Mouse (Mus musculus) MEL (cell line): ENCODE results near the gene Klk5.

Experiments
- CTCF ChIP-seq, 3 experiments: IDR thresholded peaks in 2 of 3; conservative IDR thresholded peaks in 1 of 3; 2 replicates each; pipeline ENCODE4 v1.5.1; 2011 to 2012; ENCODE audit warnings: low read length in 3 of 3, low read depth in 2 of 3, mild to moderate bottlenecking in 2 of 3, improper control_type of control experiment in 1 of 3, inconsistent platforms in 1 of 3, mixed read lengths in 1 of 3, moderate library complexity in 1 of 3; ENCODE audit not compliant: control insufficient read depth in 1 of 3, insufficient read depth in 1 of 3, poor library complexity in 1 of 3, severe bottlenecking in 1 of 3
- RAD21 ChIP-seq: IDR thresholded peaks from 2 replicates; pipeline ENCODE4 v1.6.1; 2011; ENCODE audit warnings: mild to moderate bottlenecking, low read depth, low read length, improper control_type of control experiment

GRCm38 (mm10) chr7:43816746-43817145 is 25.0 kb upstream of the Klk5 start:
- TF ChIP-seq CTCF (IDR thresholded peaks at IDR 0.05 in 2 of 3, conservative IDR thresholded peaks at IDR 0.05 in 1 of 3; ENCODE audit: control insufficient read depth in 1 of 3, insufficient read depth in 1 of 3, low read depth in 2 of 3, low read length in 3 of 3, poor library complexity in 1 of 3, severe bottlenecking in 1 of 3), result no peak
- TF ChIP-seq RAD21, result no peak
